Mouse (Mus musculus): Measurements from ENCODE around the gene Phactr4.
"Not testable (repeated sequence)": the region's sequence is repeated elsewhere in the genome, so short reads cannot be mapped to it uniquely, and the experiment has no call there.

Phactr4 gene

GRCm38 (mm10) chr4:132421923-132422782, at the start of gene Phactr4:
Gene Phactr4 (minus strand): TSS chr4:132422489.
- peak; percentile 93 for DNase-seq

GRCm38 (mm10) chr4:132469873-132470272, 47.6 kb upstream of the Phactr4 start:
- DNase-seq: no peak

GRCm38 (mm10) chr4:132464255-132464613, 41.9 kb upstream of the Phactr4 start:
- no peak for DNase-seq

GRCm38 (mm10) chr4:132463430-132464254, 41.4 kb upstream of the Phactr4 start, which contains the start of gene Med18:
Gene Med18 (minus strand): TSS chr4:132463921.
- peak; percentile 91 for DNase-seq

DNA sequence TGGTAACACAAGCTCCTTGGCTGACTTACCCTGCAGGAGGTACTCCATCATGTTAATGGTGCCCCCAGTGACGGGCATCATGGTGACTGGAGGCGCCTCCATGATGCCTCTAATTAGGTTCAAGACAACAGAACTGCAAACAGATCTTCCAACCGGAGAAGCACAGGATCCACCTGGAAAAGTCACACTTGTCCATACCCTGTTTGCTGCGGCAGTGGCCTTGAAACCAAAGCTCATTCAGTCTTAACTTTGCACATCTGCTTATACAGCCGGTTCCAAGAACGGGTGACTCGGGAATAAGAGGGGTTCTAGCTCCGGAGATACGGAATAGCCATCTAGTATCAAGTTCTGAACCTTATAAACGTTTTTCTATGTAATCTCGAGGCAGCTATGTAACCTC, 40.5 kb upstream of the Phactr4 start:
- no peak for DNase-seq

GRCm38 (mm10) chr4:132460225-132460624, 37.9 kb upstream of the Phactr4 start:
- no peak for DNase-seq

- DNase-seq: no peak
Observed at GRCm38 (mm10) chr4:132455561-132455960, 33.3 kb upstream of the Phactr4 start.

DNA sequence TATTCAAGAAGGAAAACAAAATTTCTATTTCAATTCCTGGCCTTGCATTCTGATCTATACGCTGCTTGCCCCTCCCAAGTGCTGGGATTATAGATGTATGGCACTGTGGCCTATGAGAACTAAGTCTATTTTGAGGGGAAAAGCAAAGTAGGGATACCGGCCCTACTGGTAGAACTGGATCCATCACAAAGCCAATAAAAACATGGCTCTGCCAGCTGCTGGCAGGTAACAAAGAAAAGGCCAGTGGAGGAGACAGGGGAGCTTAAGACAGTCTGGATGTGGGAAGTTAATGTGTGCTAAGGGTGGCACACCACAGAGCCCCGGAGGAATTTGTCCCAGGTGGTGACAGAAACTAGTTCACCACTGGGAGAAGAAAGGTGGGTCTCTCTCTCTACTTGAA, 32.9 kb upstream of the Phactr4 start:
- no peak for DNase-seq

- no peak for DNase-seq
Observed at GRCm38 (mm10) chr4:132454216-132454615, 31.9 kb upstream of the Phactr4 start.

DNA sequence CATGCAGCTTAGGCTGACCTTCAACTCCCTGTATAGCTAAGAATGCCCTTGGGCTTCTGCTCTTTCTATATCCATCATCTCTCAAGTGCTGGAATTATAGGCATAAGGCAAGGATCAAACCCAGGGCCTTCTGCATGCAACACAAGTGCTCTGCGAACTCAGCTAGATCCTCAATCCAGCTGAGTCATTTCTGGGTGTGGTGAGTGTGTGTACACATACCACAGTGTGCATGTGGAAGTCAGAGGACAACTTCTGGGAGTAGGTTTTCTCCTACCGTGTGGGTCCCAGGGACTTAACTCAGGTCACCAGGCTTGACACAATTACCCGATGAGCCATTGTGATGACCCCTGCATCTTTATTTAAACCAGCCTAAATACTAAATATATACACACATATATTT, 27.5 kb upstream of the Phactr4 start:
- DNase-seq: no peak

DNA sequence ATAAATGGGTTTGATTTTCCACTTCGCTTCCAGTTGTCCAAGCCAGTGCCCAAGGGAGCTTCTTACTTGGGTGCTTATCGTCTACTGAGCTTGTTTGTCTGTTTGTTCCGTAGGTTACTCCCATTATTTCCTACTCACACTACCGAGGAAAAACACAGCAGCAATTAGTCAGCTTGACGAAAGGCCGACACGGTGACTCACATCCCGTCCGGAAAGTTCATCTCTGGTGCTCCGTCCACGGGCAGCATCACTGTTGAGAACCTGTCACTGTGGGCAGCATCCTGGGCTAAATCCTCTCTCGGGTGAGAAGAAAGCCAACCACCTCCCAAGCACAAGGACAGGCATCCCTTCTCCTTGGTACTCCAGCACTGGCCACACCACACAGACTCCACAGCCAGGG, 23.8 kb upstream of the Phactr4 start:
- DNase-seq: no peak

DNA sequence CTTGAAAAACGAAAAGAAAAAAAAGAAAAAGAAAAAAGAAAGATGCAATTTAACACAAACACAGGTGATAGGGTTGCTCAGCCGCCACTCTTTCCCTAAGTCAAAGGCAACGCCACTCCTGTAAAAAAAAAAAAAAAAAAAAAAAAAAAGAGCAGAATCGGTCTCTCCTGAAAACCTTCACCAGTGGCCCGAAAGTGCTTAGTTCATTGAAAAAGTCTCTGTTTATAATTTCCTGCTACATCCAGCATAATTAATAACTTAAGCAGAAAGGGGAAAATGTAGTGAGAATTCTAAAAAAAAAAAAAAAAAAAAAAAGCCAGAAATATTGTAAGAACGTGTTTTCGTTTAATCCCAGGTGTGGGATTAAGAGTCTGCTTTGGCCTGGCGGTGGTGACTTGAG, 22.2 kb upstream of the Phactr4 start:
- DNase-seq: no peak

DNA sequence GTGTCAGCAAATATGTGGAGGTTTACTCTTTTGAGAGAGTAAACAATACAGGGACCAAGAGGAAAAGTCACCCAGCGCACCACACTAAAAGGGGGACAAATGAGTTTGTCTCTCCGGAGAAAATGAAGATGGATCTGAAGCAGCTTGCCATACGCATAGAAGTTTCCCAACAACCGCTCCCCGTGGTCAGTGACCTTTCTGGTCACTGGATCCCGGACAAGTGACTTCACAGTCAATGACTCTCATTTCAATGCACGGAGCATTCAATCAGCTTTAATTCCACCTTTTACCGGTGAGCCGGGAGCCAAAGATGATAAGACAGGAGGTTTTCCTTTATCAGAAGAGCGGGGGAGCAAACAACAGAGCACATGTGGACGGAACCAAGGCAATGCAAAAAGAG, 15.6 kb upstream of the Phactr4 start:
- no peak for DNase-seq

DNA sequence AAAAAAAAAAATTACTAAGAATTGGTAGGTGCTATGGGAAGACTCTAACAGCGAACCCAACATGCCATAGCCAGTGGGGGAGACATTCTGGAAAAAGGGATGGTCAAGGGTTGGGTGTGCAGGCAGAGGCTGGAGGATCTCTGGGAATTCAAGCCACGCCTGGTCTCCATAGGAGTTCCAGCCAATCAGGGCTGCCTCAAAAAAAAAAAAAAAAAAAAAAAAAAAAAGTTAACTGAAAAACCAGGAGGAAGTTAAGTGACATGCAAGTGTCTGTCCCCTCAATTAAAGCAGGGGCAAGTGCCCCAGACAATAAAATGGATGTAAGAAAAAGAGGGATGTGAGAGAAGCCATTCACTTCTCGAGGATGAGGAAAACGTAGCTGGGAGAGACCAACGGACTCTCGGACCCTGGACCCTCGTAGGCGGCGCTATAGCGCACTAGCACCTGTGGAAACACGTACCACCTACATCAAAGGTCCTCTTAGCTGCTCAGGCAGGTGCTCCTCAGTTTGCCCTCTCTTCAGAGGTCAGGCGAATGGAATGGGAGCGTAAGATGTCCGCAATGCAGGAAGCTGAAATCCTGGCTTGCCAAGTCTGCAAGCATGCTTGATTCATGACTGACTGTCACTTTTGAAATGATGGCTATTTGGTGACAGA, 10.6 kb upstream of the Phactr4 start:
- DNase-seq: no peak

GRCm38 (mm10) chr4:132428022-132428542, 5.8 kb upstream of the Phactr4 start:
- DNase-seq: no peak

DNA sequence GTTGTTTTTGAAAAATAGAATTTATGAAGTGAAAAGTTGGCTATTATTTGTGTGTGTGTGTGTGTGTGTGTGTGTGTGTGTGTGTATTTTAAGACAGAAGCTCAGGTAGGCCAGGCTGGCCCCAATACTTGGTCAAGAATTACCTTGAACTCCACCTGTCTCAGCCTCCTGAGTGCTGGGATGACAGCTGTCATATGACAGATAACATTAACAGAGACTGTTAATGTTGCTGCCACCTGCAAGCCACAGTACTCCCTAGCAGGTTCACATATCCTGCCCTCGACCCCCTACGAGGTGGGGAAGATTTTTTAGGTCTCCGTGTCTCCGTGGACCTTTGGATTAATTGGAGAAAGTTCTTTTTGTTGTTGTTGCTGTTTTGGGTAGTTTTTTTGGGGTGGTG, 5.2 kb upstream of the Phactr4 start:
- DNase-seq: no peak

- no peak for DNase-seq
Observed at GRCm38 (mm10) chr4:132426021-132426420, 3.7 kb upstream of the Phactr4 start.

DNA sequence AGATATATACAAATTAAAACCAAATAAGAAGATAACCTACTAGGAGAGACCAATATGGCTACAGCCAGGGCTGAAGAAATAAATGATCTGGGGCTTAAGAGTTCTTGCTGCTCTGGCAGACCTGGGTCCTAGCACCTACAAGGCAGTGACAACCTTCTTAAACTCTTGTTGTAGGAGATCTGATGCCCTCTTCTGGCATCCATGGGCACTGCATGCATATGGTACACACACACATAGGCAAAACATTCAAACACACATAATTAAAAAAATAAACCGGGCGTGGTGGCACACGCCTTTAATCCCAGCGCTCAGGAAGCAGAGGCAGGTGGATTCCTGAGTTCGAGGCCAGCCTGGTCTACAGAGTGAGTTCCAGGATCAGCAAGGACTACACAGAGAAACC, 2.5 kb upstream of the Phactr4 start:
- DNase-seq: no peak

- DNase-seq: no peak
Observed at GRCm38 (mm10) chr4:132421556-132421922, 750 bp downstream of the Phactr4 start.

GRCm38 (mm10) chr4:132420471-132420870, 1.8 kb downstream of the Phactr4 start:
- no peak for DNase-seq

GRCm38 (mm10) chr4:132415966-132416365, 6.3 kb downstream of the Phactr4 start:
- no peak for DNase-seq

DNA sequence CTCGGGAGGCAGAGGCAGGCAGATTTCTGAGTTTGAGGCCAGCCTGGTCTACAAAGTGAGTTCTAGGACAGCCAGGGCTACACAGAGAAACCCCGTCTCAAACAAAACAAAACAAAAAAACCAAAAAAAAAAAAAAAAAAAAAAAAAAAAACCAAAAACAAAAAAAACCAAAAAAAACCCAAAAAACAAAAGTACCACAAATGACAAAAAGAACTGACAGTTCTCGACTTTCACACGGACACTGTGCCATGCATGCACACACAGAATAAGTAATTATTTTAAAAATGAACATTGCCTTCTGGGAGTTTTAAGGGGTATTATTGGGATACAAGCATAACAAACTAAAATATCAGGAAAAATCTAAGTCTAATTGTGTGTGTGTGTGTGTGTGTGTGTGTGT, 9.0 kb downstream of the Phactr4 start:
- not testable (repeated sequence) for DNase-seq

Measured in cerebellum, adult 11-12 months (tissue).